Mouse (Mus musculus): Measurements from ENCODE around the gene Egfl7.

Egfl7 gene

GRCm38 (mm10) chr2:26615459-26616124, 35.8 kb downstream of the Egfl7 start:
- no peak for DNase-seq (ENCODE audit: low spot score)

- no peak for DNase-seq (ENCODE audit: low spot score)
Measured at GRCm38 (mm10) chr2:26617331-26617730, 37.5 kb downstream of the Egfl7 start.

- DNase-seq (ENCODE audit: low spot score), result no peak
Measured at GRCm38 (mm10) chr2:26617928-26618327, 38.1 kb downstream of the Egfl7 start.

DNA sequence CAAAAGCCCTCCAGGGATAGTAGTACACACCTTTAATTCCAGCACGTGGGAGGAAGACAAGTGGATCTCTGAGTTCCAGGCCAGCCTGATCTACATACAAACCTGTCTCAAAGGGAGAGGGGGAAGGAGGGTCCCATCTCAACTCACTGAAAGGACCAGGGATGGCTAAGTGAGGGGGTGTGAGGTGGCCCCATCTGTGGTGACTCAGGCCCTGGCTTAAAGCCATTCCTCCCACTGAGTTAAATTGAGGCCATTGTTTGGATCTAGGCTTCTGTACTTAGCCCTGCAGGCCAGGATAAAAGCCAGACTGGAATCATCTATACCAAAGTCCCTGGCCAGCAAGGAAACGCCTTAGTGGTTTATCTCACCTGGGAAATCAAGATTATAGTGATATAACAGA, 41.4 kb downstream of the Egfl7 start:
- DNase-seq (ENCODE audit: low spot score), result no peak

GRCm38 (mm10) chr2:26622984-26623383, 43.2 kb downstream of the Egfl7 start:
- no peak for DNase-seq (ENCODE audit: low spot score)

DNA sequence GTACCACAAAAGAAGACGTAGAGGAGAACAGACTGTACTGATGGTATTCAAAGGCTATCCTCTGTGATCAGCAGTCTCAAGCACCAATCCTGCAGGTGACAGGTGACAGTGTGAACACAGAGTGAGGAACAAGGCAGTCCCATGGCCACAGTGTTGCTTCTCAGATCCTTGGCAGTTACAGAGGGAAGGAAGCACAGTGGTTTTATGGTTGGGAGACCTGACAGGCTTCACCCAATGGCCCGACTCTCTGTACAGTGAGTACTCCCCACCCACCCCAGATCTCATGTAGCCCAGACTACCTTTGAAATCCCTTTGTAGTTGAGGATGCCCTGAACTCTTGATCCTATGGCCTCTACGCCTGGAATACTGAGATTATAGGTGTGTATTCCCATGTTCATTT, 45.6 kb downstream of the Egfl7 start:
- no peak for DNase-seq (ENCODE audit: low spot score)

- no peak for DNase-seq (ENCODE audit: low spot score)
Measured at GRCm38 (mm10) chr2:26626081-26626480, 46.3 kb downstream of the Egfl7 start.

GRCm38 (mm10) chr2:26627921-26628739, 48.3 kb downstream of the Egfl7 start, which contains the start of gene Fam69b:
Gene Fam69b, plus strand, starts transcription at chr2:26628457.
- DNase-seq (ENCODE audit: low spot score), result peak; percentile 74

DNA sequence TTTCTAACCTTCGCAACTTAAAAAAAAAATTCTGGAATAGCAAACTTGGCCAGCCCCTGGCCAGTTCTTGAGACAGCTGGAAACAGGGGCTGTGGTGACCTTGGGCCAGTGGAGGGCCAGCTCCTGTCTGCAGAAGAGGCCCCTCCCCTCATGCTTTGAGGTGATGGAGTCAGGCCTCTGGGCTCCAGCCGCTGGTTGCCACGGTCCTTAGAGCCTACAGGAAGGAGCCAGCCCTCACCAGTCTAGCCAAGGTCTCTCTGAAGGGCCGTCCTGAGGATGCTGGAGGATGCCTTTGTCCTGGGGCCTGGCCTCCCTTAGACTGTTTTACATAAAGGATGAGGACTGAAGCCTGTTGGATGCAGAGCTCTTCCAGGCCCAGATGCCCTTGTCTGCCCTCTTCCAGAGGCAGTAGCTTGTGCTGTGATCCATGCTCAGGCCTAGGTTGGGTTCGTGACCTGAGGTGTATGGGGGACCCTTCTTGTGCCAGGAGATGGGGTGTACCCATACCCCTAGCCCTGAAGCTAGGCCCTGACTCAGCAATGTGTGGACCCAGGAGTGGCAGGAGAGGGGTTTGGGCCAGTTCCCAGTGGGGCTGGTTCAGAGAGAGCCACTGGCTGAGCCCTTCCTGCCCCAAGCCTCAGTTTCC, 49.1 kb downstream of the Egfl7 start:
- no peak for DNase-seq (ENCODE audit: low spot score)

- no peak for DNase-seq (ENCODE audit: low spot score)
Measured at GRCm38 (mm10) chr2:26632541-26633395, 53.0 kb downstream of the Egfl7 start.

GRCm38 (mm10) chr2:26633953-26634530, 54.2 kb downstream of the Egfl7 start:
- DNase-seq (ENCODE audit: low spot score), result no peak

- DNase-seq (ENCODE audit: low spot score), result no peak
Measured at GRCm38 (mm10) chr2:26634629-26635488, 55.0 kb downstream of the Egfl7 start.

DNA sequence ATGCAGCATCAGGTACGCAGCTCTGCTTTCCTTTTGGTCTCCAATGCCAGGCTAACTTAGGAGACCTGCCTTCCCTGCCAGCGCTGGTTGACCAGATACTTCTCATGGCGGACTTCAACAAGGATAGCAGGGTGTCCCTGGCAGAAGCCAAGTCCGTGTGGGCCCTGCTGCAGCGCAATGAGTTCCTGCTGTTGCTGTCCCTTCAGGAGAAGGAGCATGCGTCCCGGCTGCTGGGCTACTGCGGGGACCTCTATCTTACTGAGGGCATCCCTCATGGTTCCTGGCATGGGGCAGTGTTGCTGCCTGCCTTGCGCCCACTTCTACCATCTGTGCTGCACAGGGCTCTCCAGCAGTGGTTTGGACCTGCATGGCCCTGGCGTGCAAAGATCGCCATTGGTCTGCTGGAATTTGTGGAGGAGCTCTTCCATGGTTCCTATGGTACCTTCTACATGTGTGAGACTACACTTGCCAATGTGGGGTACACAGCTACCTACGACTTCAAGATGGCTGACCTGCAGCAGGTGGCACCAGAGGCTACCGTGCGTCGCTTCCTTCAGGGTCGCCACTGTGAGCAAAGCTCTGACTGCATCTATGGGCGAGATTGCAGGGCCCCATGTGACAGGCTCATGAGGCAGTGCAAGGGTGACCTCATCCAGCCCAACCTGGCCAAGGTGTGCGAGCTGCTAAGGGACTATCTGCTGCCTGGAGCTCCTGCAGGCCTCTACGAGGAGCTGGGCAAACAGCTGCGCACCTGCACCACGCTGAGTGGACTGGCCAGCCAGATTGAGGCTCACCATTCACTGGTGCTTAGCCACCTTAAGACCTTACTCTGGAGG, 55.9 kb downstream of the Egfl7 start:
- DNase-seq (ENCODE audit: low spot score), result no peak

GRCm38 (mm10) chr2:26636325-26636635, 56.5 kb downstream of the Egfl7 start:
- DNase-seq (ENCODE audit: low spot score), result no peak

- no peak for DNase-seq (ENCODE audit: low spot score)
Measured at GRCm38 (mm10) chr2:26637316-26637932, 57.6 kb downstream of the Egfl7 start.

GRCm38 (mm10) chr2:26638039-26638438, 58.2 kb downstream of the Egfl7 start:
- DNase-seq (ENCODE audit: low spot score), result no peak

- DNase-seq (ENCODE audit: low spot score), result no peak
Measured at GRCm38 (mm10) chr2:26638572-26638971, 58.8 kb downstream of the Egfl7 start.

GRCm38 (mm10) chr2:26639083-26639482, 59.3 kb downstream of the Egfl7 start:
- DNase-seq (ENCODE audit: low spot score), result peak; percentile 46

All from urinary bladder, postnatal 14 days (tissue).